Mouse (Mus musculus) lung, adult 10 weeks (tissue): ENCODE measurements around the gene Olfr487. TPM values are rescaled to one million over a fixed set of nuclear protein-coding genes. Genes with fewer than 3 reads are reported as not detected.

Experiments used
- polyA plus RNA-seq: library from polyadenylated mRNA; stranded (reverse); fragments of 350-450 nt; fragmentation: Illumina TruSeq; extraction: RNeasy Lipid Tissue Mini Kit (QIAGEN cat#74804); gene quantifications from one replicate; pipeline ENCODE4 v1.2.3, GENCODE M21; 2014; ENCODE audit warnings: low read depth, low replicate concordance; ENCODE audit not compliant: insufficient read depth

Olfr487 gene
- not detected for polyA plus RNA-seq

DNA sequence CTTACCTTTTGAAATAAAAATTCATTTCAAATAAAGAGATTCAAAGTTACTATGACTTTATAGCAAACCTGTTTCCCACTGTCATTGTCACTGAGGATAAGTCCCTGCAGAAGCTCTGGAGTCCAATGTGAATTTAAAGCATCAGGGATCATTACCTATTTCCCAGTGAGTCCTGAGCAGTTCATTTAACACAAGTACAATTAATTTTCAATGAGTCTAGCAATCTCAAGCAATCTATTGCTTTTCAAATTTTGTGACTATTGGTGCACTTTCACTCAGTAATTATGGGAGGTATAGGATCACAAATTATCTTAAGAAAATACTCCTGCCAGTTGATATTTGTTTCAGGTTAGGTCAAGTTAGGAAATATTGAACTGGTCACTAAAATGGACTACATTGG, at the start of gene Olfr487:
TSS of gene Olfr487 (minus strand) at position 101 of the 400 bp plus-strand sequence.

DNA sequence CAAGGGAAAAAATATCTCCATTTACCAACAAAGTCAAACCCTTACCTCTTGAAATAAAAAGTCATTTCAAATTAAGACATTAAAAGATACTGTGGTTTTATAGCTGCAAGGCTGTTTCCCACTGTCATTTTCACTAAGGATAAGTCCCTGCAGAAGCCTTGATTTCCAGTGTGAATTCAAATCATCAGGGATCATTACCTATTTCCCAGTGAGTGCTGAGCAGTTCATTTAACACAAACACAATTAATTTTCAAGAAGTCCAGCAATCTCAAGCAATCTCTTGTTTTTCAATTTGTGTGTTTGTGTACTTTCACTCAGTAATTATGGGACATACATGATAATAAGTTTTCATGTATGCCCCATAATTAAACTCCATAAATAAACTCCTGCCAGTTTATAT, 43.8 kb upstream of the Olfr487 start, which contains the start of gene Olfr488:
TSS of gene Olfr488 (minus strand) at position 101 of the 400 bp plus-strand sequence.

DNA sequence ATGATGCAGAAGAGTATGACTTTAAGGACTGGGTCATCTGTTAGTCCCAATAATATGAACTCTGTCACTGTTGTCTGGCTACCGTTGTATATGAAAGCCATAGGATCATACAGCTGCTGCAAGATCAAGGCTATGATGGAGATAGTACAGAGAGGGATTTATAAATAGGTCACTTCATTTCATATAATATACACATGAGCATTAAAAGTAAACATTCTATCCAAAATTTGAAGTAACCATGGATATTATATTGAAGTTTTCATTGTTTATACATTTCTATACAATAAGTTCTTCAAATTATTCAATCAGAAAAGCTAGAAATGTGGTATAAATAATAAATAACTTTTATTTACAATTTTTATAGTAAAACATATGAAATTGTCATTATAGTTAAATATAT, 41.8 kb downstream of the Olfr487 start, which contains the start of gene Olfr486:
TSS of gene Olfr486 (minus strand) at position 101 of the 400 bp plus-strand sequence.

DNA sequence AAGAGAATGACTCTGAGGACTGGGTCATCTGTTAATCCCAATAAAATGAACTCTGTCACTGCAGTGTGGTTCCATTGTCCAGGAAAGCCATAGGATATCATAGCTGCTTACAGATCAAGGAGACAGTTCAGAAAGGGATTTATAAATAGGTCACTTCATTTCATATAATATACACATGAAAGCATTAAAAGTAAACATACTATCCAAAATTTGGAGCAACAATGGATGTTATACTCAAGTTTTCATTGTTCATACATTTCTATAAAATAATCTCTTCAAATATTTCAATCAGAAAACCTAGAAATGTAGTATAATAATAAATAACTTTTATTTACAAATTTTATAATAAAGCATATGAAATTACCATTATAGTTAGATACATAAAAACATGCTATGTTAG, 54.7 kb downstream of the Olfr487 start, which contains the start of gene Olfr485:
TSS of gene Olfr485 (minus strand) at position 101 of the 400 bp plus-strand sequence.

Other genes with a start within 250 kb of the Olfr487 start
- not detected for gene Olfr476, start 249.8 kb downstream of the Olfr487 start, polyA plus RNA-seq
- not detected for gene Olfr477, start 227.9 kb downstream of the Olfr487 start, polyA plus RNA-seq
- gene Olfr478, start 180.6 kb downstream of the Olfr487 start, polyA plus RNA-seq, result not detected
- not detected for gene Olfr479, start 163.9 kb downstream of the Olfr487 start, polyA plus RNA-seq
- gene Olfr480, start 147.3 kb downstream of the Olfr487 start, polyA plus RNA-seq, result not detected
- not detected for gene Olfr481, start 134.8 kb downstream of the Olfr487 start, polyA plus RNA-seq
- not detected for gene Olfr482, start 117.0 kb downstream of the Olfr487 start, polyA plus RNA-seq
- gene Olfr483, start 113.8 kb downstream of the Olfr487 start, polyA plus RNA-seq, result not detected
- not detected for gene Olfr484, start 87.2 kb downstream of the Olfr487 start, polyA plus RNA-seq
- gene Olfr485, start 54.8 kb downstream of the Olfr487 start, polyA plus RNA-seq, result not detected
- not detected for gene Olfr486, start 41.9 kb downstream of the Olfr487 start, polyA plus RNA-seq
- not detected for gene Olfr488, start 43.7 kb upstream of the Olfr487 start, polyA plus RNA-seq
- gene Olfr490, start 74.3 kb upstream of the Olfr487 start, polyA plus RNA-seq, result not detected
- not detected for gene Olfr491, start 98.8 kb upstream of the Olfr487 start, polyA plus RNA-seq
- not detected for gene Olfr492, start 109.0 kb upstream of the Olfr487 start, polyA plus RNA-seq
- not detected for gene Olfr493, start 132.3 kb upstream of the Olfr487 start, polyA plus RNA-seq
- gene Olfr494, start 150.7 kb upstream of the Olfr487 start, polyA plus RNA-seq, result not detected
- gene Olfr495, start 178.5 kb upstream of the Olfr487 start, polyA plus RNA-seq, result not detected
- not detected for gene Olfr497, start 205.8 kb upstream of the Olfr487 start, polyA plus RNA-seq